Mouse (Mus musculus) mouse trophoblast stem cell (cell line): ENCODE measurements around the gene Galnt2.

Experiments used
- in situ Hi-C, 2 experiments: fragments of 300-500 bp; cut with MseI, MboI; formaldehyde crosslinking; loops; 2 replicates in 1 of 2; 3 replicates in 1 of 2; pipeline ENCODE4 v1.15.1; 2025

Galnt2 gene

DNA sequence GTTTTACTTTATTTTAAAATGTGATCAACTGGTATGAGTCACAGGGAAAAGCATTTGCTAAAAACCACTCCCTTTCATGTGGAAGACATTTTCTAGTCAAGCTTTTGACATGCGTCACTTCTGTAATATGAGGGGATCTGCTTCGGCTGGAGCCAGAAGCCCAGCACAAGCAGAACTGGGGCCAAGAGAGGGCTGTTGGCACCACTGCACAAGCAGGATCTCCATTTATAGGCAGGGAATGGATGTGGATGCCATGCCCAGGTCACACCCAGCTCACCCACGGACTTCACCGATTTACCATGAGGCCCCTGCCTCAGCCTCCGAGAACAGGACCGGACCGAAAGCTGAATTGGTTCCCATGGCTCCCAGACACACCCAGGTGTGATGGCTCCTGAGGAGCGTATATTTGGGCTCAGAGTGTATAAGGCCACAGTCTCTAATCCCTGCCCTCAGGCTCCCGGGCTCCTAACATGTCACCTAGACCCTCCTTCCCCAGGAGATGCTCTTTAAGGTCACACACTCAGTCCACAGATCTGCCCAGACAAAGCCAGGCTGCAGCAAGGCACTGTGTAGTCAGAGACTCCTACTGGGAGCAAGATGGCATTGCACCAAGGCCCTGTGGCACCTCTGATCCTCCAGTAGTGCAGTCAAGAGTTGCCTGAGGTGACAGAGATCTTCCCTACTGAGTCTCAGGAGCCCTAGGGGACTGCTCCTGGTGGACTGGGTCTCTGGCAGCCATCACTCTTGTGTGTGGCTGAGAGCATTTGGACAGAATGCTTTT is 59.9 kb downstream of the Galnt2 start:
- in situ Hi-C loops = no loop called here

DNA sequence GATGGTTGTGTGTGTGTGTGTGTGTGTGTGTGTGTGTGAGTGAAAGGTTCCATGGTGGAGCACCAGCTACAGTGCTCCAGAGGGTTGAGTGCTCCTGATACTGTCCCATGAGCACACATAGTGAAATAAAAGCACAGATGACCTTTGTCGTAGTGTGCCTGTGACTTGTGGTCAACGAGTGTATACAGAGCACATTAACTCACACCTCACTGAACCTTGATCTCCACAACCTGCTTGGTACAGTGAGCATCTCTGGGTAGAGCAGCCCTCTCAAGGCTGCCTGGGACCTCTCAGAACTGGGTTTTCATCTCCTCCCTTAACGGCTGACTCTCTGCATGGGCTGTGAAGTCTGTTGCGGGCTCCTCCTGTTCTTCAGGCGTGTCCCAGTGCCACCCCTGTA is 60.5 kb downstream of the Galnt2 start:
- in situ Hi-C loops = no loop called here

DNA sequence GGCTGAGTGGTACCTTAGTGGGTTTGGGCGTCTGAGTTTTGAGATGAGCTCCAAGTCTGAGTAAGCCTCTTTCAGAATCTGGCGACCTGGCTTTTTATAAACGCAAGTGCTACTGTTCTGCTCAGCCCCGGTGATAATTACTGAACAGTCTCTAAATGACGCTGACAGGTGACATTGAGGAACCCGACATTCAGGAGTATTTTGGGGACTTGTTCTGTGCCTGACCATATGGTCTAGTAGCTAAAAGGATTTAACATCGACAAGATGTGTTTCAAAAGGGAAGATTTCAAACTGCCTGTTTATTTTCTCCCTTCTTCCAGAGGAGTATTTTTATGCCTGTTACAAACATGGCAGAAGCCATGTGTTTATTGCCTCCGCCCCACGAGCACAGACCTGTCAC is 61.8 kb downstream of the Galnt2 start:
- in situ Hi-C loops = no loop called here

DNA sequence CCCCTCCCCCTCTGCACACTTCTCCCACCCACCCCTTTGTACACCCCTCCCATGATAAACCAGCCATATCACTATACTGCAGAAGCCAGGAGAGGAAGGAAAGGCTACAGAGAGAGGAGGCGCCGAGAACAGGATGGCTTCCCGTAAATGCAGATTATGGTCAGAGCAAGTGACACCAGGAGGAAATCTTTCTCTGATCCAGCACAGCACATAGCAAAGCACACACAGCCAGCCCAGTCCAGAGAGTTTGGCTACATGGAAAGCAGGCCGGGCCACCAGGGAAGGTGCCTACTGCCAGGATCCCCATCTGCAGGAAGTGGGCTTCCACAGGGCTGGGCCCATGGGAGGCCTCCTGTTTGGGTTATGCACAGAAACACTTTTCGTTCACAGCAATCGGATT is 63.2 kb downstream of the Galnt2 start:
- in situ Hi-C loops = no loop called here

DNA sequence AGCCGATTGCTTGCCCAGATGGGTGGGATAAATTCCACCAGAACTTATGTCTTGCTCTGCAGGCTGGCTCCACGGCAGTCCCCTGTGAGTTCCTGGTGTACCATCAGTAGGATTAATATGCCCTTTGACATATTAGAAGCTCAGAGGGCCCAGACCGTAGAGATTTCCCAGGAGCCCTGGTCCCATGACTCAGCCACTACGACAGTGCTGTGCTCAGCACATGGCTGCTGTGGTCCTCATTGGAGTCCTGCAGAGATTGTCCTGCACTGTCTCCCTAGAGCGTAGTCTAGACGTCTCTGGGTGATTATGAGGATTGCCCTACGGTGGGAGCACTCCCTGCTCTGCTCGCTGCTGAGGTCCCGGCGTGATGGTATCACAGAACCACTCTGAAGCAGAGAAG is 63.7 kb downstream of the Galnt2 start:
- in situ Hi-C loops = no loop called here

DNA sequence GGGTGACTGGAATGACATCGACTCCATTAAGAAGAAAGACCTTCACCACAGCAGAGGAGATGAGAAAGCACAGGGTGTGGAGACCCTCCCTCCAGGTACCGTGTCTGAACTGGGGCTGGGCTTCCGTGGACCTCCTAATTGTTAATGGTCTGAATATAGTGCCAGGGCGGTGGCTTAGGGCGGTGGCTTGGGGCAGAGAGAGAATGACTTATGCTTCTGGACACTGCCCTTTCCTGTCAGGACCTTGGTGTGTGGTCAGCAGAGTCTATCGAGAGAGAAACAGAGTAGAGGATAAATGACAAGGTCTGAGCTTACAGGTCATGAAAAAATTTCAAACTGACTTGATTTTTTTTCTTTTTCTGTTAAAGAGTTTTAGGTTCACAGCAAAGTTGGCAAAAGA is 64.2 kb downstream of the Galnt2 start:
- in situ Hi-C loops = no loop called here

DNA sequence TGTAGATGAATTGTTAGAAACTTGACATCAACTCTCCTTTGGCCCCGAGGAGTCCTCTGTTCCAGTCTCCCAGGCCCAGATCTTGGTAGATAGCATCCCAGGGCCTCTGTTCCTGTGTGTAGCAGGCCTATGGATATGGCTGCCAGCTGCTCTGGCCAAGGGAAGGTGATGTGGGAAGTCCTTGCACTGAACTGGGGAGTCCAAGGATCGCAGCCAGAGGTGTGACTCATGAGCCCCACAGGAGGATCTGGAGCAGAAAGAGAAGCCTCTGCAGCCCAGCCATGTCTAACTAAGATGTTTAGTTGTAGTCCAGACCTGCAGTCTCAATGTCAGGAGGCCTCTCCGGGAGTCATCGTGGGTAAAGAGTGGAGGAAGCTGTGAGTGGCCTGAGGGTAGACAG is 70.3 kb downstream of the Galnt2 start:
- in situ Hi-C loops = no loop called here

DNA sequence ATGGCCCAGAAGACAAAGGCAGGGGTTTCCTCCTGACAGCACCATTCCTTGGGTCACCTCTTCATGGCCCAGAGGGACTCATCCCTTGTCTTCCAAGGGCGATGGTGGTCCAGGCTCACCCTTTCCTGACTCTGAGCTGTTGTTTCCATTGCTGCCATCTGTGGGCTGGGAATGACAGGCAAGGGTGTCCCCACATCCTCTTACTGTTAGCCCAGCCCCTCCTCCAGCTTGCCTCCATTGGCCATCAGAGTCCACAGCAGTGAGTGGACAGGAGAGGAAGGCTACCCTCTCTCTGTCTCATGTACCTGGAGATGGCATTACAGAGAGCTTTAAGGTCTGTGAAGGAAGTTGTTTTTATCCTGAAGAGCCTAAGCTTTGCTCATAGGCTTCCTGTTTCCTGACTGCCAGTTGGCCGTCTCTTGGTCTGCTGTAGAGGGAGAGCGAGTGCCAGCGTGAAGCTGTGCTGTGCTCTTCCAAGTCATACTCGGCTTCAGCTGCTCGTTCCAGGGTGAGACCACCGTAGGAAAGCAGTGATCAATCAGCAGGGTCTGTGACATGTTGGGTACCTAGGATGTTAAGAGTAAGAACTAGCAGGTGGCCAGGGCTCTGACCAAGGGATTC is 70.9 kb downstream of the Galnt2 start:
- in situ Hi-C loops = no loop called here

DNA sequence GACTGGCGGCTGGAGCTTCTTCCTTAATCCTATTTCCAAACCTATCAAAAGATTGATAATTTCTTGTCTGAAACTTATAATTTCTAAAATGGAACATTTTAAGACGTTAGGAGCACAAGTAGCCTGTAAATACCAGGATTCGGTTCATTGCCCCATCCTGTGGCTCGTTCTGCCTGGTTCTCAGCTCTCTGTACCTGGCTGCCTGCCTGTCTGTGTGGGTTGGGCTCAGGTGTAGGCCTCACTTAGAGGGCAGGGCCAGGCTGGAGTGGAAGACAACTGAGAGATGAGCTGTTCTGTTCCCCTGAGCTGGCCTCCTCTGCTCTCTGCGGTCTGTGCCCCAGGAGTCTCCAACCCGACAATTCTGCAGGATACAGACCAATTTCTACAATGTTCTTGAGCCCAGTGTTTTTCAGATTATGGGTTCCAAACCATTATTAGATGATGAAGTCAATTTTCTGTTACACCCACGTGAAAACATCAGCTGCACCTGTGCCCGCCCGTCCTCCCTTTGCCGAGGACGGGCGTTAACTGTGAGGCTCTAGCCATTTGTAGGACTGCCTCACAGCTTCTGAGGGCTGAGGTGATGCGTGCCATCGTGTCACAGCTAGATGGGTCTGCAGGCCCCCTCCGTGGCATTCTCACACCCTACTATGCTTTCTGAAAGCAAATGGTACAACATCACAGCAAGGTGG is 72.2 kb downstream of the Galnt2 start:
- in situ Hi-C loops = no loop called here

DNA sequence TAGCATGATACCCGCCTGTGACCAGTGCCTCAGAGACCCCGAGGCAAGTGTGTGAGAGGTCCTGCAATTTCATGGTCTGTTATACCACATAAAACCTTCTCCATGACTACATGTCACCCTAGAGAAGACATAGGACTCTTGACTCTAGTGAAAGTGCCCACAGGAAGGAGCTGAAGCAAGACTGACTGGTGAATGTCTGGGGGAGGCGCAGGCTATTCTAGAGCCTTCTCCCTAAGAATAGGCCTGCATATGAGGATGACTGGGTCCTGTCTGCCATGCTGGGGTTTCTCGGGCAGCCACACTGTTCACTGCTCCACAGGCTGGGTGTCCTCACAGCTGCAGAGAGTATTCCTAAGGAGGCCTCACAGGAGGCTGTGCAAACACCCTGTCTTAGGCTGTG is 73.0 kb downstream of the Galnt2 start:
- in situ Hi-C loops = no loop called here

DNA sequence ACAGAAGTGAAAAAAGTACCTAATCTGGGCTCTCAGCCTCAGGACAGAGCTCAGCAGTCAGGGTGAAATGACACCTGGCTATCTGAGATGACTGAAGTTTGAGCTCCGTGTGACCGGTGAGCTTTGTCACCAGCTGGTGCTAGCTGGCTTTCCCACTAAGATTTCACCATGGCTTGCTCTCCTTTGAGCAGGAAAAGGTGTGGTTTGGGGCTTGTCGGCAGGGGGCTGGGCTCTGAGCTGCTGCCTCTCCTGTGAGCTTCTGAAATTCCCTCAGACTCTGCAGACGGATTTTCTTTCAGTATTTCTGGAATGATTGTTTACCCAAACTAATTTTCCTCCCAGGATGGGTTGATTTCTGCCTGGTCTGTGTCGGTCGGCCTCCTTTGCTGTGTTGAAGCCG is 75.4 kb downstream of the Galnt2 start:
- in situ Hi-C loops = no loop called here

DNA sequence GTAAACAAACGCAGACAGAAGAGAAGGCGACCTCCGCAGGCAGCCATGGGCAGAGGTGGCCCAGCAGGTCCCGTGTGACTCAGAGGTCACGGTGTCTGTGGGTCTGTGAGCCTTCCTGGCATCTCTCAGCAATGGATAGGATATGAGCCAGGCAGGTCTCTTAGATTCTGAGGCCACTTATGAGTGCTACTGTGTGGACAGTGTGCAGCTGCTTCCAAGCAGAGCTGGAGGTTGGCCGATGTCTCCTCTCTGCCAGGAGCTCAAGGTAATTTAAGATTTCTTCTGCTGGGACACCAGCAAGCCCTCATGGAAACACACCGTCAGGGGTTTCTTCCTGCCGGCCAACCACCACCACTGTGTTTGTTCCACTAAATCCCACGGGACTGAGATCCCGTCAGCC is 76.5 kb downstream of the Galnt2 start:
- in situ Hi-C loops = no loop called here

DNA sequence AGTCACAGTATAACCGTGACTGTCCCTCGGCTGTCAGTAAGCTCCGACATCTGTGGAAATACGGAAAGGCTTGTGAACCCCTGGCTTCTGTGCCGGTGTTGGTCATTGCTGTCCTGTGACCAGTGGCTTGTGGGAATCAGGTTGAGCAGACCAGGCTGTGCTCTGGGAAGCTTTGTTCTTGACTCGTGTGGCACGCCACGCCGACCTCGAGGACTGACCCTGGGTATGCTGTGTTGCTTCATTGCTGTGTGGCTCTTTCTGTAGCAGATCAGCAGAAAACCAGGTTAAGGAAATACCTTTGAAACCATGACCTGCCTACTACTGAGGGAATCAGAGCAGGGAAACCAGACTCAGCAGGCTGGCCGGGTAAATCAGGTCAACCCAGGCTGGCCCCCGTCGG is 79.3 kb downstream of the Galnt2 start:
- in situ Hi-C loops = no loop called here

DNA sequence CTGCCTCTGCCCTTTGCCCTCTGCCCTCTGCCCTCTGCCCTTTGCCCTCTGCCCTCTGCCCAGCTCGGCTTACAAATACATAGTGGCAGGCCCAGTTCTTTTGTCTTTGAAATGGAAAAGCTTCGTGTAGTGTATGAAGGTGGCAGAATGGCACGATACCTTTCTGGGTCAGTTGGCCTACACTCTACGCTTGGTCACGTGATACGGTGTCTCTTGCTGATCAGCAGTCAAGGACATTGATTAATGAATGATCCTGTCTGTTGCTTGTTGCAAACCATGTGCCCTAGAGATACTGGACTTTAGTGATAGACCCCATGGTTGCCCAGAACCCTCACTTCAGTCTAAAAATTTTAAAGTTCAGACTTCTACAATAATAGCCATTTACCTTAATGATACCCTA is 79.9 kb downstream of the Galnt2 start:
- in situ Hi-C loops = no loop called here

DNA sequence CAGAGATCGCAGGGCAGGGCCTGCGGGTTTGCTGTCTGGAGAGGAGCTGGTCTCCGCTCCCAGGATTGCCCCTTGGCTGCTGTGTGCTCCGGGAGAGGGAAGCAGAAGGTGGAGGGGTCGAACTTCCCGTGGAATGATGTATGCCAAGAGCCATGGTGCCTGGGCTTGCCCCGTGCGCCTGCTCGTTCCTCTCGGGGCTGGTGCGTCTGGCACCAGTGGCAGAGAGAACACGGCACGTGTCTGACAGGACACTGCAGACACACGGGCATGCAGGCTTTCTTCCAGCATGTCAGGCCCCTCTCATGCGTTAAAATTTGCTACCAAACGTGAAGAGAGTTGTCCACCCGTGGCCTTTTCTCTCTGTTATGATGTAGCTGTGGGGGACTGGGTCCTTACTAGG is 80.5 kb downstream of the Galnt2 start:
- in situ Hi-C loops = no loop called here

DNA sequence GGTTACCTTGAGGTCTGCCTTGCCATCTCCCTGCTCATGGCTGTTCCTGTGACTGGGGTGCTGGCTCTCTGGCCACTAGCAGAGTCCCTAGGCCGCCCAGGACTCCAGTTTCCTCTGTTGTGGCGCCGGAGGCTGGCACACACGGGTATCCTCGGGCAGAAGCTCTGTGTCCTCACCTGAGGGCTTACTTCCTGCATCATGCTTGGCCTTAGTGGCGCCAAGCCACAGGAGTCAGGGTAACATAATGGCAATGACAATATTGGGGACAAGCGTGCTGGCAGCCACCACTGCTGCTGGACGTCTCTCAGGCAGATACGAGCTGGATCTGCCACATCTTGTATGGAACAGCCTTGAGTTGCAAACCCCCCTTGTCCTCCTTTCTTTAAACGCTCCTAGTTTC is 81.0 kb downstream of the Galnt2 start:
- in situ Hi-C loops = no loop called here

DNA sequence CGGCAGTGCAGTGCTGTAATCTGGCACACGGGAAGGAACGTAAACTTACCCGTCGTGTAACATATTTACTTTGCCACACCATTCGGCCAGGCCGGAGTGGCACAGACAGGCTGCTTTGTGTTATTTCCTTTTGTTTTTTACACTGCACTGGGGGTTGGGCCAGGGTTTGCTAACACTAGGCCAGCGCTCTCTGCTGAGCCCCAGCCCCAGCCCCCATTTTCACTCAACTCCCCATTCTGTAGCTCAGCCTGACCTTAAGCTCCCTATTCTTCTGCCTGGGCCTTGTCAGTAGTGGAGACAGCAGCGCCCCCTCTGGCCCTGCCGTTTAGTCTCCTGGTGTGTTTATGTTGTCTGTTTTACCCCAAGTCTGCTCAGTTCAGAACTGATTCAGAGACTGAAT is 83.6 kb downstream of the Galnt2 start:
- in situ Hi-C loops = no loop called here

DNA sequence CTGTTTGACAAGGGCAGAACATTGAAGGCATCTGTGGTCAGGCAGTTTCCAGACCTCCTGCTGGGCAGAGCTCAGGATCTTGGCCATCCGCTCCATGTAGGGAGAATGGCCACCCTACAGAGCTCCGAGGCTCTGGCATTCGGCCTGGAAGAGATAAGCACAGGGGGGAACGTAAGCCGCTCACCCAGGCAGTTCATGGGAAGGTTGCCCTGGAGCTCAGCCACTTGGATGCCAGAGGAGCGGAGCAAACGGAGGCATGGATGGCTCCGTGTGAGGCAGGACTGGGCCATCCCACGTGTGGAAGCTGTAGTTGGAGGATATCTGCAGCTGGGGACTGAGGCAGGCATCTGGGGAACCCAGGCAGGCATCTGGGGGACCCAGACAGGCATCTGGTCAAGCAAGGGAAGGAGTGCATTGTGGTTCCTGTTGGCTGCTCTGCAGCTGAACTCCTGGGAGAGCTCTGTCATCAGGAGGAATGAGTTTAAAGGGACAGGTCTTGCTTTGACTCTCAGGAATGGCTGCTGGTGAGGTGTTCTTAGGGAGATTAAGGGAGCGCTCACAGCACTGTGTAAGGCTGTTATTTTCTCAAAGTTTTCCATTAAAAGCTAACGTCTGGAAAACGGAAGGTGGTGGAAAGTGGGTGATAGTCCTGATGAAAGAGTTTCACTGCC is 85.4 kb downstream of the Galnt2 start:
- in situ Hi-C loops = no loop called here

DNA sequence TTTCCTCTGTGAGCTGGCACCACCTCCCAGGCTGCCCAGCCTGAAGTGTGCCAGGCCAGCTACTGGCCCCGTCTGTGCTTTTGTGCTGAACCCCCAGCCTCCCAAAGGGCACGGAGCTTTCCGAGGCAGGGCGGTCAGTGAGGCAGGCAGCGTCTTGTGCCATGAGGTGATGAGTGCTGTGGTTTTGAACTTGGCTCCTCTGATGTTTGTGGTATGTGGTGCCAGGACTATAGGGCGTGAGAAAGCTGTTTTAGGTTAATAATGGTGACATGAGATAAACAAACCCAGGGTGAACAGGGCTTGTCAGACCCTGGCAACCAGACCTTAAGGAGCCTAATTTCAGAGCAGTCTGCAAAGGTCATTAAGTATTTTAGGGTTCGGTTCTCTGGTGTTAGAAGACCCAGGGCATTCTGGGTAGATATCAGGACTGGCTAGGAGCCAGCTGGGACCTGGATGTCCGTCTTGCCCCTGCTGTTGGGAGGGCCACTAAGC is 86.0 kb downstream of the Galnt2 start:
- in situ Hi-C loops = no loop called here

DNA sequence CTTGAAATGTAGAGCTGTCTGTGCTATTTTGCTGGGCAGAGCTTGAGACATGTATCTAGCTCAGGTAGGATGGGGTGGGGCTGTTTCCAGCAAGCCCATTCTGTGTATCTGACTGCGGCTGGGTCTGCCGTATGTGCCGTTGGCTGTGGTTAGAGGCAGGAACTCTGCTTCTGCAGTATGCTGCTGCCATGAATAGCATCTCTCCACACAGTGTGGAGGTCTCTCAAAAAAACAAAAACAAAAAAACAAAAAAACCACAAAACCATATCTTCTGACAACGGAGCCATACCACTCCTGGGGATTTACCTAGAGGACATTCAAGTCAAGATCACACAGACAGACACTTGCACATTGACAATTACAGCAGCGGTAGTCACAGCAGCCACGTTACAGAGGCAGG is 86.6 kb downstream of the Galnt2 start:
- in situ Hi-C loops = no loop called here

DNA sequence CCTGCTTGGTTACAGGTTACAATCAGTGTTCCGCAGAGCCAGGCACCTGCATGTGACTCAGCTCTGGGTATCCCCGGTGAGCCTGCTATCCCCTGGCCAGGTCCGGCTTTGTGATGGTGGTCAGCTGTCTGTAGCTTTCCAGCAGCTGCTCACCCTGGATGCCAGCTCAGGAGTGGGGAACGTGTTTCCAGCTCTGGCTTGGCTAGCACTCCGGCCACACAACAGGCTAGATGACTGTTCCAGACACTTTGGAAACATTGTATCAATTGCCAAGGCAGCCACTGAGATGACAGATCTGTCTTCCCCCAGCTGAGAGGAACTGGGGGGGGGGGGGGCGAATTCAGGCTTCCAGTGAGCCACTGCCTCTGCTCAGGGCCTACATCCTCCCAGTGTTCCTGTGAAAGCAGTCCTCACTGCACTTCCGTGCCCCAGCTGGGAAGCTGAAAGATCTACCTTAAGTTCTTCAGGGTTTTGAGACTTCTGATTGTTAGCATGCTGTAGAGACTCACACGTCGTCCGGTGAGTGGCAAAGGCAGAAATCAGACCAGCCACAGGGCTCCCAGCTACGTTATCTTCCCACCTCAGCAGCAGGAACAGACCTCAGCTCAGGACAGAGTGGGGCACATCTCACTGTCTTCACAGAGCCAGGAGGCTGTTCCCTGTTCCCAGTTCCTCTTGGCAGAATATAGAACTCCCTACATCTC is 87.6 kb downstream of the Galnt2 start:
- in situ Hi-C loops = no loop called here

DNA sequence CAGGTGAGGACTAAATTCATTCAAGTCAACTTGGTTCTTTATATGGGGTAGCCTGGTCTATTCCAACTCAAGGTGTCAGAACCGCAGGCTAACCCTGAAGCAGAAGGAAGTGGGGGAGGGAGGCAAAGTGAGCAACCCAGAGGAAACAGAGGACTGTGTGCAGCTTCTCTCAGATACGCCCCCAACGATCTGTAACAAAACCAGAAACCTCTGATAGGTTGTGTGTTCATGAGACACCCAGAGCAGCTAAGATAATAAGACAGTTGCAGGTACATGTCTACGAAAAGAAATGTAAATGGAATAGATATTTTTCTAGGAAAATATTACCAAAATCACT is 88.1 kb downstream of the Galnt2 start:
- in situ Hi-C loops = no loop called here
